In genomic region chr5:4649858-4650556, GRCm38 (mm10) we compare ENCODE assay signal across 13 mouse cellular contexts.
DNase-seq lines count a peak whose midpoint lies in the region; ATAC-seq and TF ChIP-seq lines count a peak whose summit lies in the region.
"Had no signal": no experiment of that assay in that cellular context is flagged by ENCODE, and none has a peak within 500 bp of the region (broad histone marks: within the 10 kb centered on the region; RNA-seq: fewer than 3 reads in every experiment).

No protein-coding gene starts in this region.

- H3K36me3 ChIP-seq in kidney, embryonic 15.5 days = no peaks in the 10 kb centered on the region
- no peaks in the 10 kb centered on the region for H3K36me3 ChIP-seq in kidney, embryonic 14.5 days (ENCODE audit: control insufficient read depth, insufficient read depth, low read length)
- H3K36me3 ChIP-seq in forebrain, embryonic 15.5 days = no peaks in the 10 kb centered on the region
- H3K36me3 ChIP-seq: limb, embryonic 15.5 days had no signal

- no peaks in the 10 kb centered on the region for H3K27me3 ChIP-seq in kidney, embryonic 15.5 days
- no peaks in the 10 kb centered on the region for H3K27me3 ChIP-seq in kidney, embryonic 14.5 days (ENCODE audit: control insufficient read depth, insufficient read depth, low read length)
- H3K27me3 ChIP-seq in forebrain, embryonic 15.5 days = no peaks in the 10 kb centered on the region

- H3K9ac ChIP-seq in kidney, embryonic 15.5 days = no peak overlapping the region
- H3K9ac ChIP-seq in kidney, embryonic 14.5 days (ENCODE audit: low read depth, low read length) = no peak overlapping the region
- H3K9ac ChIP-seq in forebrain, embryonic 15.5 days (replicated peaks) = no peak overlapping the region
- H3K9ac ChIP-seq: limb, embryonic 15.5 days had no signal

- no peaks in the 10 kb centered on the region for H3K9me3 ChIP-seq in kidney, embryonic 15.5 days (replicated peaks)
- H3K9me3 ChIP-seq in kidney, embryonic 14.5 days (ENCODE audit: control insufficient read depth, low read length) = no peaks in the 10 kb centered on the region
- H3K9me3 ChIP-seq in forebrain, embryonic 15.5 days = no peaks in the 10 kb centered on the region
- H3K9me3 ChIP-seq: limb, embryonic 15.5 days had no signal

- no peaks in the 10 kb centered on the region for H3K4me1 ChIP-seq in kidney, embryonic 15.5 days
- H3K4me1 ChIP-seq in kidney, embryonic 14.5 days (ENCODE audit: control insufficient read depth, insufficient read depth, low read length) = no peaks in the 10 kb centered on the region
- H3K4me1 ChIP-seq in forebrain, embryonic 15.5 days = peaks cover 23% of the 10 kb centered on the region

- intact Hi-C loops in left cerebral cortex, adult 2 months (cut with DNase I) = no loop called here

- no peak for DNase-seq in frontal cortex, postnatal 10 days (ENCODE audit: low spot score in 2 of 2)
- peak; percentile 85 for DNase-seq in Muller cell, postnatal 12 days (ENCODE audit: inconsistent ontology term)
- no peak for DNase-seq in spleen, adult 18-20 months
- no peak for DNase-seq in left cerebral cortex, adult 2 months (ENCODE audit: extremely low spot score in 1 of 2, low spot score in 2 of 2)
- DNase-seq: adrenal gland, postnatal 36 days; cerebellum, adult 8-10 months; right cerebral cortex, postnatal 14 days had no signal

- no peak overlapping the region for H3K4me2 ChIP-seq in kidney, embryonic 15.5 days
- H3K4me2 ChIP-seq in kidney, embryonic 14.5 days (replicated peaks; ENCODE audit: low read depth, low read length) = no peak overlapping the region
- H3K4me2 ChIP-seq in forebrain, embryonic 15.5 days (replicated peaks) = no peak overlapping the region
- H3K4me2 ChIP-seq: limb, embryonic 15.5 days had no signal

- no peak for TF ChIP-seq CTCF in left cerebral cortex, adult 2 months (IDR thresholded peaks at IDR 0.05)

- WGBS in kidney, embryonic 15.5 days = 54% methylated on average over 6 of the region's 6 CpGs
- WGBS in kidney, embryonic 14.5 days = 51% methylated on average over 6 of the region's 6 CpGs
- WGBS in forebrain, embryonic 15.5 days = 19% methylated on average over 6 of the region's 6 CpGs

- 0 out of 2 replicates have a peak overlapping the region, but pooled peaks have one; percentile 37 for H3K27ac ChIP-seq in kidney, embryonic 15.5 days
- no peak overlapping the region for H3K27ac ChIP-seq in kidney, embryonic 14.5 days (ENCODE audit: low read depth, low read length)
- no peak overlapping the region for H3K27ac ChIP-seq in forebrain, embryonic 15.5 days (replicated peaks)
- H3K27ac ChIP-seq in left cerebral cortex, adult 2 months = no peak overlapping the region
- H3K27ac ChIP-seq: limb, embryonic 15.5 days; macrophage had no signal

- peak; percentile 59; the same call in 1 of the 2 replicates for ATAC-seq in frontal cortex, adult (ENCODE audit: low TSS enrichment)
- ATAC-seq in kidney, embryonic 15.5 days (replicated peaks; ENCODE audit: low FRiP score) = 0 out of 2 replicates have a peak, but pooled peaks have one; percentile 40
- no peak for ATAC-seq in kidney, embryonic 14.5 days (ENCODE audit: low FRiP score, low TSS enrichment)
- ATAC-seq in forebrain, embryonic 15.5 days (replicated peaks) = peak; percentile 66

- H3K4me3 ChIP-seq in kidney, embryonic 15.5 days (replicated peaks) = no peak overlapping the region
- no peak overlapping the region for H3K4me3 ChIP-seq in kidney, embryonic 14.5 days (ENCODE audit: low read length)
- H3K4me3 ChIP-seq in forebrain, embryonic 15.5 days = no peak overlapping the region
- H3K4me3 ChIP-seq in left cerebral cortex, adult 2 months = no peak overlapping the region
- H3K4me3 ChIP-seq: limb, embryonic 15.5 days had no signal
